Mouse (Mus musculus) hindbrain, embryonic 15.5 days (tissue): ENCODE measurements around the gene Crtc3. TPM values are rescaled to one million over a fixed set of nuclear protein-coding genes. Genes with fewer than 3 reads are reported as not detected.
A peak's percentile ranks its signal among the peaks of the same experiment; 100 is the strongest.

ENCODE experiments used
- ATAC-seq: fragments of 200-750 bp; cut with Nextera tagmentation; 2 replicates; pipeline ENCODE4 v1.8.0; 2017; ENCODE audit warnings: low read depth, moderate number of reproducible peaks, moderate TSS enrichment; ENCODE audit not compliant: low FRiP score
- H3K27ac ChIP-seq: fragments of 300-500 bp; sonication (generic); replicated peaks from 2 replicates; pipeline ENCODE4 v1.5.1; 2015; ENCODE audit warnings: mild to moderate bottlenecking, inconsistent platforms
- H3K27me3 ChIP-seq: fragments of 300-500 bp; sonication (generic); 2 replicates; pipeline ENCODE4 v1.6.1; 2015; ENCODE audit warnings: control low read depth, inconsistent platforms
- H3K36me3 ChIP-seq: fragments of 300-500 bp; sonication (generic); 2 replicates; pipeline ENCODE4 v1.6.1; 2015; ENCODE audit warnings: control low read depth, inconsistent platforms
- H3K4me1 ChIP-seq: fragments of 300-500 bp; sonication (generic); replicated peaks from 2 replicates; pipeline ENCODE4 v1.6.1; 2015; ENCODE audit warnings: control low read depth, inconsistent platforms
- H3K4me2 ChIP-seq: fragments of 300-500 bp; sonication (generic); 2 replicates; pipeline ENCODE4 v1.6.1; 2015; ENCODE audit warnings: moderate library complexity, mild to moderate bottlenecking, inconsistent platforms
- H3K4me3 ChIP-seq: fragments of 300-500 bp; sonication (generic); 2 replicates; pipeline ENCODE4 v1.5.1; 2015; ENCODE audit warnings: mild to moderate bottlenecking, inconsistent platforms
- H3K9ac ChIP-seq: fragments of 300-500 bp; sonication (generic); 2 replicates; pipeline ENCODE4 v1.6.1; 2015; ENCODE audit warnings: inconsistent platforms
- H3K9me3 ChIP-seq: fragments of 300-500 bp; sonication (generic); 2 replicates; pipeline ENCODE4 v1.6.1; 2016; ENCODE audit warnings: control low read depth, inconsistent platforms
- whole genome bisulfite sequencing: fragments of 180-500 bp; shearing (Covaris S2); methylation state at CpG from one replicate; pipeline ENCODE4 v1.1.7; 2015; 5-methylcytosine and 5-hydroxymethylcytosine counted together
- polyA plus RNA-seq: library from polyadenylated mRNA; unstranded; fragments of >200 nt; fragmentation: Nextera tagmentation; extraction: Ambion mirVana; gene quantifications from 2 replicates; pipeline ENCODE4 v1.2.1, GENCODE M21; 2015

The Crtc3 gene
- polyA plus RNA-seq, 1 experiment from 2014 or later = 17.7 TPM

DNA sequence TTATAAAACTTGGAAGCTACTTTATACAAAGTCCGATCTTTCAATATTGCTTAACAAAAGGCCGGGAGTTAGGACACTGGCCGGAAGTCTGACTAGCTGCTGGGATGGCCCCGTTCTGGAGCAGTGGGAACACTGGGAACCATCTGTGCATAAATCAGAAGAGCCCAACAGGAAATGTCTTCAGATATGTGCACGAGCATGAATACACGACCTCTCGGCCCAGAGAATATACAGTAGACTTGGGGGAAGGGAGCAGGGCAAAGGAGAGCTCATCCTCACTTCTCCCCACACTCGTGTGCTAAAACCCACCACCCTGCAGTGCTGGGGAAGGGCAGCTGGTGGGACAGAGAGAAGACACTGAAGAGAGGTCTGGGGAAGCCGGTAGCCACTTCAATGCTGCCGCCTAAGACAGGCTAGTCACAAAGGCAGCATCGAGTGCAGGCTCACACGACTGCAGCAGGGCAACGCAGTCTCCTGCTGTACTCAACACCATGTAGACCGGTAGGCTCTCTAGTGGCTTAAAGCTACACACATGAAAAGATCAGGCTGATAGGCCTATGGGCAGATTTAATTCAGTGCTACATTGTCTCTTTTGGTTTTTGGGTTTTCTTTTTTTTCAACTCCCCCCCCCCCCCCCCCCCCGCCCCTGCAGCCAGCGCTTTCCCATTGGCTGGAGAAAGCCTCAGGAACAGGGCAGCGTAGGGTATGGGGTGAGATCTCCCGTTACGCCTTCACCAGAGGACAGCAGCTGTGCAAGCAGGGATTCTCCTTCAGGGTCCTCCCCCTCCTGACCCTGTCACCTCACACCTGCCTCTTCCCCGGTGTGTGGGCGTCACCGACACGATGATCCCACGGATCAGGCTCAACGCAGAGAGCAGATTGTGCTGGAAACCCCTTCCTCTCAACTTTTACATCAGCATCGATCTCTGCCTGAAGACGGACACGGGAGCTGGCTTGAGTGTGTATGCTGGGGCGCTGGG, 101.7 kb downstream of the Crtc3 start:
- peaks cover 7% of the 10 kb centered on the region; the same call in 1 of the 2 replicates for H3K4me1 ChIP-seq
- WGBS = 36% methylated on average over 28 of the region's 29 CpGs
- peak overlapping the region; percentile 18; the same call in 1 of the 2 replicates for H3K4me2 ChIP-seq
- ATAC-seq = no peak
- no peak overlapping the region for H3K27ac ChIP-seq
- H3K27me3 ChIP-seq = no peaks in the 10 kb centered on the region
- no peak overlapping the region for H3K4me3 ChIP-seq
- no peaks in the 10 kb centered on the region for H3K9me3 ChIP-seq
- peaks cover 34% of the 10 kb centered on the region for H3K36me3 ChIP-seq
- no peak overlapping the region for H3K9ac ChIP-seq

DNA sequence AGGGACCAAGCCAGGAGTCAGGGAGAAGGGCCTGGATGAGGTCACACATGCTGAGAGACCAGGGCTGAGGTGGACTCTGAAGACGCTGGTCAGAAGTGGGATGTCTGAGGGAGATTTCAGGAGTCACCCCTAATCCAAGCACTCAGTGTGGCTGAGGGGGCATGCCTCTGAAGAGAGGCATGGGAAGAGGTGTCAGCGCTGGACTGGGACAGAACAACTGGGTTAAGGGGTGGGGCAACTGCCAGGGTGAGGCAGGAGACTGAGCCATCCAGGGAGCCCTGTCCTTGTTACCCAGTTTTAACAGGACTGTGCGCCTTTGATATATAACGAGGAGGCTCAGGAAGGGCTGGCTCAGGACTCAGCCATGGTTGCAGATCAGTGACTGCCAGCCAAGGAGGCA, 102.5 kb downstream of the Crtc3 start:
- H3K36me3 ChIP-seq = peaks cover 26% of the 10 kb centered on the region
- ATAC-seq = no peak
- peaks cover 7% of the 10 kb centered on the region; the same call in 1 of the 2 replicates for H3K4me1 ChIP-seq
- H3K4me3 ChIP-seq = no peak overlapping the region
- WGBS = 67% methylated on average over 4 of the region's 4 CpGs
- H3K27me3 ChIP-seq = no peaks in the 10 kb centered on the region
- no peak overlapping the region for H3K4me2 ChIP-seq
- H3K27ac ChIP-seq = no peak overlapping the region
- no peaks in the 10 kb centered on the region for H3K9me3 ChIP-seq
- H3K9ac ChIP-seq = no peak overlapping the region

- no peak overlapping the region for H3K27ac ChIP-seq
- H3K9ac ChIP-seq = no peak overlapping the region
- H3K36me3 ChIP-seq = peaks cover 20% of the 10 kb centered on the region
- 90% methylated on average over 9 of the region's 9 CpGs for WGBS
- peaks cover 7% of the 10 kb centered on the region; the same call in 1 of the 2 replicates for H3K4me1 ChIP-seq
- no peak for ATAC-seq
- H3K27me3 ChIP-seq = no peaks in the 10 kb centered on the region
- H3K4me3 ChIP-seq = no peak overlapping the region
- H3K9me3 ChIP-seq = no peaks in the 10 kb centered on the region
- H3K4me2 ChIP-seq = no peak overlapping the region
These were observed 103.3 kb downstream of the Crtc3 start for GRCm38 (mm10) chr7:80585380-80585779.

- Histone ChIP-seq H3K9ac (no peak overlapping the region), H3K9me3 (no peaks in the 10 kb centered on the region), H3K27me3 (no peaks in the 10 kb centered on the region), H3K27ac (no peak overlapping the region), H3K4me1 (peaks cover 7% of the 10 kb centered on the region; the same call in 1 of the 2 replicates), H3K4me2 (no peak overlapping the region), H3K36me3 (peaks cover 8% of the 10 kb centered on the region), H3K4me3 (no peak overlapping the region)
- peak; percentile 71 for ATAC-seq
- WGBS = 38% methylated on average over 6 of the region's 6 CpGs
These were observed 104.7 kb downstream of the Crtc3 start for GRCm38 (mm10) chr7:80583981-80584380.

- no peak overlapping the region for H3K9ac ChIP-seq
- 70% methylated on average over 20 of the region's 20 CpGs for WGBS
- no peak overlapping the region for H3K27ac ChIP-seq
- no peaks in the 10 kb centered on the region for H3K9me3 ChIP-seq
- peaks cover 7% of the 10 kb centered on the region; the same call in 1 of the 2 replicates for H3K4me1 ChIP-seq
- no peak overlapping the region for H3K4me2 ChIP-seq
- no peaks in the 10 kb centered on the region for H3K27me3 ChIP-seq
- no peak overlapping the region for H3K4me3 ChIP-seq
- H3K36me3 ChIP-seq = no peaks in the 10 kb centered on the region
- ATAC-seq = no peak
These were observed 105.7 kb downstream of the Crtc3 start for GRCm38 (mm10) chr7:80582821-80583451.

DNA sequence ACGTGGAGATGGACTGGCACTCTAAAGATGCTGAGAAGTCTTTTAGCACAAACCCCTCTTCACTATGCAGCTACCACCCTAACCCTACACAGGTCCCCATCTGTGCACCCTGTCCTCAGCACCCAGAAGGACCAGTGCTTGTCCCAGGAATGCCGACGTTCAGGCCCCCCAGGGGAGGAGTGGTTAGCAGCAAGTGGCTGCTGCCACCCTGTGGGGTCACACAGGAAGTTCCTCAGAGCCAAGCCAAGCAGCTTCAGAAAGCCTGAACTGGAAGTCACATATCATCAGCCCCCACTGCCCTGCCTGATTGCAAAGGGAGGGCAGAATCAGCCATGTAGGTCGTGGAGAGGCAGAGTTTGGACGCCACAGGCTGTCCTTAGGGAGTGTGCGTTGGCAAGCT, 108.3 kb downstream of the Crtc3 start:
- Histone ChIP-seq H3K4me2 (no peak overlapping the region), H3K9ac (no peak overlapping the region), H3K27me3 (no peaks in the 10 kb centered on the region), H3K4me1 (no peaks in the 10 kb centered on the region), H3K27ac (no peak overlapping the region), H3K4me3 (no peak overlapping the region), H3K9me3 (no peaks in the 10 kb centered on the region), H3K36me3 (no peaks in the 10 kb centered on the region)
- WGBS = 36% methylated on average over 6 of the region's 6 CpGs
- no peak for ATAC-seq

DNA sequence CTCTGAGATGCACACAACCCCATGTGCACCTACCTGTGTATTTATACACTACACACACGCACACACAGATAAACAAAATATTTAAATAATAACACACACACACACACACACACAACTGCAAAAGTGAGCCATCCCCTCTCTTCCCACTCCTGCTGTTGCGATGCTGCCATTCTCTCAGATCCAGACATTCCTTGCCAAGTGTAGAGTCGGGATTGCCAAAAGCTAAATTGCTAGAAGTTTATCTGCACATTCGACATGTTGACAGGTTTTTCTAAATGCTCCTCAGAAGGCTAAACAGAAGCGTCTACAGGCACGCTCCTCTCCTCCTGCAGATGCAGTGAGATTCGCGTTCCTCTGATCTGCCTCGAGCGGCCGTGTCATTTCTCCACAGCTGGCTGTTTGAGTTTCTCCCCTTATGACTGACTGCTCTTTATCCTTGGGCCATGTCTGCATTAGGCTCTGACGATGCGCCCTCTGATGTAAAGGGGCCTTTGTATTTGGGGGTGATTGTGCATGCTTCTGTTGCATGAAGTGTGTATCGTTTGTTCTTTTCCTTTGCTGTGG, 111.2 kb downstream of the Crtc3 start:
- Histone ChIP-seq H3K9me3 (no peaks in the 10 kb centered on the region), H3K27me3 (no peaks in the 10 kb centered on the region), H3K9ac (no peak overlapping the region), H3K4me3 (no peak overlapping the region), H3K27ac (no peak overlapping the region), H3K36me3 (no peaks in the 10 kb centered on the region), H3K4me2 (no peak overlapping the region), H3K4me1 (no peaks in the 10 kb centered on the region)
- ATAC-seq = no peak
- WGBS = 67% methylated on average over 14 of the region's 14 CpGs

GRCm38 (mm10) chr7:80576626-80577025, 112.1 kb downstream of the Crtc3 start:
- H3K9me3 ChIP-seq = no peaks in the 10 kb centered on the region
- no peaks in the 10 kb centered on the region for H3K36me3 ChIP-seq
- no peak for ATAC-seq
- no peak overlapping the region for H3K4me3 ChIP-seq
- no peaks in the 10 kb centered on the region for H3K4me1 ChIP-seq
- H3K4me2 ChIP-seq = no peak overlapping the region
- 74% methylated on average over 3 of the region's 3 CpGs for WGBS
- no peaks in the 10 kb centered on the region for H3K27me3 ChIP-seq
- no peak overlapping the region for H3K27ac ChIP-seq
- no peak overlapping the region for H3K9ac ChIP-seq

GRCm38 (mm10) chr7:80575750-80576149, 112.9 kb downstream of the Crtc3 start:
- no peaks in the 10 kb centered on the region for H3K9me3 ChIP-seq
- H3K27me3 ChIP-seq = no peaks in the 10 kb centered on the region
- H3K9ac ChIP-seq = no peak overlapping the region
- WGBS = 88% methylated on average over 9 of the region's 9 CpGs
- no peak overlapping the region for H3K27ac ChIP-seq
- H3K4me3 ChIP-seq = no peak overlapping the region
- no peak overlapping the region for H3K4me2 ChIP-seq
- H3K4me1 ChIP-seq = peaks cover under 1% of the 10 kb centered on the region; the same call in 1 of the 2 replicates
- no peaks in the 10 kb centered on the region for H3K36me3 ChIP-seq
- ATAC-seq = no peak

DNA sequence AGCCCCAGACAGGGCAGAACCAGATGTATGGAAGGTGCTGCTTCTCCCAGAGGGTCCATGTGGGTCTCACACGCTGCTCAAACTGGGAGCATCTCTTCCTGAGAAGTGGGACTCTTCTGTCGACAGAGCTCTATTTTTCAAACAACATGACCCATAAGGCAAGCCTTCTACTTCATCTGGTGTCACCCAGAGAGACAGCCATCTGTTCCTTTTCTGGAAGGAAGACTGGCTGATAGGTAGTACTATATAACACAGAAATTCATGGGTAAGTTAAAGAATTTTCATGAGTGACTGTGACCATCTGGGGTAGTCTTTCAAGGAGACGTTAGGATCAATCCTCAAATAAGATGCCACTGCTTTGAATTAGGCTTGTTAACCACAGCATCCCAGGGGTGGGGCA, 115.6 kb downstream of the Crtc3 start:
- Histone ChIP-seq H3K9me3 (no peaks in the 10 kb centered on the region), H3K4me1 (peaks cover 4% of the 10 kb centered on the region; the same call in 1 of the 2 replicates), H3K27ac (no peak overlapping the region), H3K4me2 (no peak overlapping the region), H3K36me3 (no peaks in the 10 kb centered on the region), H3K4me3 (no peak overlapping the region), H3K27me3 (no peaks in the 10 kb centered on the region), H3K9ac (no peak overlapping the region)
- 61% methylated on average over 3 of the region's 3 CpGs for WGBS
- no peak for ATAC-seq

- Histone ChIP-seq H3K4me1 (peaks cover 4% of the 10 kb centered on the region; the same call in 1 of the 2 replicates), H3K36me3 (no peaks in the 10 kb centered on the region), H3K4me2 (no peak overlapping the region), H3K4me3 (no peak overlapping the region), H3K9ac (no peak overlapping the region), H3K27ac (no peak overlapping the region), H3K9me3 (no peaks in the 10 kb centered on the region), H3K27me3 (no peaks in the 10 kb centered on the region)
- WGBS = 84% methylated on average over 8 of the region's 8 CpGs
- ATAC-seq = no peak
These were observed 120.7 kb downstream of the Crtc3 start for GRCm38 (mm10) chr7:80567982-80568381.

GRCm38 (mm10) chr7:80561931-80562330, 126.7 kb downstream of the Crtc3 start:
- WGBS = 71% methylated on average over 5 of the region's 5 CpGs
- Histone ChIP-seq H3K4me3 (no peak overlapping the region), H3K9ac (no peak overlapping the region), H3K27me3 (no peaks in the 10 kb centered on the region), H3K36me3 (no peaks in the 10 kb centered on the region), H3K9me3 (no peaks in the 10 kb centered on the region), H3K4me1 (no peaks in the 10 kb centered on the region), H3K4me2 (no peak overlapping the region), H3K27ac (no peak overlapping the region)
- ATAC-seq = no peak
